Comparison of ENCODE assay signal across 8 mouse cellular contexts in the genomic region with DNA sequence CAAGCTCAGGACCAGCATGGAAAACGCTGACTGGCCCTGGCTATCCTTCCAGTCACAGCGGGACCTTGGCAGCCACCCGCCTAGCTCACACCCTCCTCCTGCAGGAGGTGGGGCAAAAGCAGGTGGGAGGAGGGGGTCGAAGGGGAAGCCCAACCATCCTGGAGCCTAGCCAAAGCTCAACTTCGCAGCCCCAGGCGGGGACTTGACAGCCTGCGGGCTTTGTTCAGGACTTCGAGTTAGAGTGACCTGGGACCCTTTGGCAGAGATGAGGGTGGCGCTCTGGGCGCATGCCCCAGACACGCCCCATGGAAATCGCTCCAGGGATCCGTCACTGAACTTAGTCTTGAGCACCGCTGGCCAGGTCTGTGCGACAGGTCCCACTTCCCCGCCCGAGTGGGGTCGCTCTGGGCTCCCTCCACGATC. TPM values are rescaled to one million over a fixed set of nuclear protein-coding genes. Genes with fewer than 3 reads are reported as not detected.
DNase-seq lines count a peak whose midpoint lies in the region; ATAC-seq lines count a peak whose summit lies in the region.

A gene (plus strand): TSS at position 274 of the 423 bp plus-strand sequence.

- no peak for DNase-seq in heart, embryonic 10.5 days (ENCODE audit: low spot score)
- no peak for DNase-seq in heart, adult 11 months
- peak; percentile 79 for DNase-seq in ZHBTc4 (ENCODE audit: low read depth, low spot score)
- DNase-seq in heart, postnatal 4 days: peak; percentile 21
- DNase-seq in spleen, postnatal 36 days (ENCODE audit: low spot score in 2 of 2): no peak

- H3K27me3 ChIP-seq in heart, embryonic 10.5 days (ENCODE audit: insufficient read depth, poor library complexity, severe bottlenecking): peaks cover 59% of the 10 kb centered on the region
- peaks cover 50% of the 10 kb centered on the region for H3K27me3 ChIP-seq in embryonic facial prominence, embryonic 12.5 days
- peaks cover 50% of the 10 kb centered on the region for H3K27me3 ChIP-seq in liver, embryonic 15.5 days

- H3K4me2 ChIP-seq in embryonic facial prominence, embryonic 12.5 days (replicated peaks): peak within 1 kb of the TSS; percentile 97
- peak within 1 kb of the TSS; percentile 32 for H3K4me2 ChIP-seq in liver, embryonic 15.5 days

- no peaks in the 10 kb centered on the region for H3K9me3 ChIP-seq in heart, embryonic 10.5 days
- H3K9me3 ChIP-seq in embryonic facial prominence, embryonic 12.5 days: no peaks in the 10 kb centered on the region
- no peaks in the 10 kb centered on the region for H3K9me3 ChIP-seq in liver, embryonic 15.5 days (replicated peaks)

- H3K4me3 ChIP-seq in heart, embryonic 10.5 days: peak within 1 kb of the TSS; percentile 72
- H3K4me3 ChIP-seq in embryonic facial prominence, embryonic 12.5 days: peak within 1 kb of the TSS; percentile 45
- no peak within 1 kb of the TSS for H3K4me3 ChIP-seq in liver, embryonic 15.5 days (replicated peaks)

- H3K27ac ChIP-seq in heart, embryonic 10.5 days: 0 out of 2 replicates have a peak within 1 kb of the TSS, but pooled peaks have one; percentile 57
- H3K27ac ChIP-seq in embryonic facial prominence, embryonic 12.5 days: no peak within 1 kb of the TSS
- no peak within 1 kb of the TSS for H3K27ac ChIP-seq in liver, embryonic 15.5 days (replicated peaks)

- no peak for ATAC-seq in embryonic facial prominence, embryonic 12.5 days (ENCODE audit: insufficient number of reproducible peaks, insufficient read depth, low FRiP score, low TSS enrichment)
- no peak for ATAC-seq in liver, embryonic 15.5 days (ENCODE audit: insufficient read depth)
- no peak for ATAC-seq in granulocyte monocyte progenitor cell, adult 5-6 weeks (replicated peaks; ENCODE audit: poor library complexity, severe bottlenecking)

- H3K9ac ChIP-seq in embryonic facial prominence, embryonic 12.5 days: peak within 1 kb of the TSS; percentile 46
- no peak within 1 kb of the TSS for H3K9ac ChIP-seq in liver, embryonic 15.5 days

- no peaks in the 10 kb centered on the region for H3K36me3 ChIP-seq in heart, embryonic 10.5 days
- no peaks in the 10 kb centered on the region for H3K36me3 ChIP-seq in embryonic facial prominence, embryonic 12.5 days
- H3K36me3 ChIP-seq in liver, embryonic 15.5 days (replicated peaks): no peaks in the 10 kb centered on the region

- under 1% methylated on average over 19 of the region's 19 CpGs for WGBS in heart, embryonic 10.5 days
- under 1% methylated on average over 19 of the region's 19 CpGs for WGBS in embryonic facial prominence, embryonic 12.5 days
- 2% methylated on average over 19 of the region's 19 CpGs for WGBS in liver, embryonic 15.5 days (ENCODE audit: insufficient replicate concordance)

- peaks cover 28% of the 10 kb centered on the region for H3K4me1 ChIP-seq in heart, embryonic 10.5 days
- 0 out of 2 replicates have a peak, but pooled peaks cover 10% of the 10 kb centered on the region for H3K4me1 ChIP-seq in embryonic facial prominence, embryonic 12.5 days
- no peaks in the 10 kb centered on the region for H3K4me1 ChIP-seq in liver, embryonic 15.5 days (replicated peaks)

RNA-seq across cellular contexts. Expression of the gene that starts here (rescaled TPM):
- 0.14 TPM in 1 of 2 replicates, not detected in the other for polyA plus RNA-seq in heart, embryonic 10.5 days (2016; fragmentation: Nextera tagmentation; extraction: Ambion mirVana)
- polyA plus RNA-seq in embryonic facial prominence, embryonic 12.5 days (2016; fragmentation: Nextera tagmentation; extraction: Ambion mirVana): 0.40 and 0.43 TPM in 2 replicates
- total RNA-seq in heart, postnatal 4 days (2021): under 1 TPM; 0.29 to 0.33 TPM
- 0.07 TPM in 1 of 2 replicates, not detected in the other for polyA plus RNA-seq in liver, embryonic 15.5 days (2015; fragmentation: Nextera tagmentation; extraction: Ambion mirVana)
- total RNA-seq in granulocyte monocyte progenitor cell, adult 5-6 weeks (2014; fragmentation: Nextera tagmentation): not detected in 2 replicates
- not detected in 2 replicates for total RNA-seq in granulocyte monocyte progenitor cell, adult 5-6 weeks (2017)

Comparison
In these comparisons a context has a peak if more than half of its experiments do, and no peak if none do; other contexts are left out.
1. Peak in DNase-seq in heart, postnatal 4 days; RNA of the gene not detected or under 1 TPM.